Mouse (Mus musculus) spleen, postnatal 4 days (tissue): ENCODE measurements around the gene Tapbp.
A peak's percentile ranks its signal among the peaks of the same experiment; 100 is the strongest.
"Not testable (repeated sequence)": the region's sequence is repeated elsewhere in the genome, so short reads cannot be mapped to it uniquely, and the experiment has no call there.

Source experiments
- DNase-seq, 2 experiments: peaks; one replicate each; pipeline ENCODE4 v3.0.0; 2022; ENCODE audit warnings: low spot score in 2 of 2

The Tapbp gene

GRCm38 (mm10) chr17:33903911-33904651, 11.6 kb upstream of the Tapbp start:
- DNase-seq, result not testable (repeated sequence)

GRCm38 (mm10) chr17:33904835-33905234, 10.9 kb upstream of the Tapbp start, which contains the start of gene Platr17:
Gene Platr17, plus strand, starts transcription at chr17:33905135.
- DNase-seq, result not testable (repeated sequence)

GRCm38 (mm10) chr17:33908331-33909076, 7.2 kb upstream of the Tapbp start:
- peak; percentile 56 to 83 for DNase-seq

GRCm38 (mm10) chr17:33909077-33909868, 6.4 kb upstream of the Tapbp start, which contains the start of gene Daxx:
Gene Daxx, plus strand, starts transcription at chr17:33909414.
- DNase-seq, result peak; percentile 99

GRCm38 (mm10) chr17:33909869-33910250, 5.8 kb upstream of the Tapbp start:
- DNase-seq, result no peak

- no peak for DNase-seq
These were observed 5.2 kb upstream of the Tapbp start for GRCm38 (mm10) chr17:33910346-33911051.

- no peak for DNase-seq
These were observed 4.5 kb upstream of the Tapbp start for GRCm38 (mm10) chr17:33911052-33911812.

- DNase-seq, result no peak
These were observed 3.8 kb upstream of the Tapbp start for GRCm38 (mm10) chr17:33911813-33912414.

GRCm38 (mm10) chr17:33913264-33913663, 2.4 kb upstream of the Tapbp start:
- no peak for DNase-seq

- DNase-seq, result no peak
These were observed 1.8 kb upstream of the Tapbp start for GRCm38 (mm10) chr17:33913905-33914304.

- peak; percentile 16 to 65 for DNase-seq
These were observed 719 bp upstream of the Tapbp start for GRCm38 (mm10) chr17:33914969-33915391.

- DNase-seq, result no peak
These were observed 595 bp downstream of the Tapbp start for GRCm38 (mm10) chr17:33916294-33916693.

GRCm38 (mm10) chr17:33916847-33917655, 1.4 kb downstream of the Tapbp start:
- DNase-seq, result peak; percentile 26 to 66

GRCm38 (mm10) chr17:33917656-33918292, 2.1 kb downstream of the Tapbp start:
- DNase-seq, result peak in 1 of 2 experiments; percentile 67

GRCm38 (mm10) chr17:33918293-33919203, 2.8 kb downstream of the Tapbp start:
- peak; percentile 53 to 75 for DNase-seq

GRCm38 (mm10) chr17:33919351-33920281, 3.9 kb downstream of the Tapbp start:
- DNase-seq, result peak; percentile 89 to 91
